Mouse (Mus musculus) gastrocnemius, postnatal 25 days (tissue): Measurements from ENCODE around the gene Zfp189. TPM values are rescaled to one million over a fixed set of nuclear protein-coding genes. Genes with fewer than 3 reads are reported as not detected.

Source experiments
- DNase-seq: peaks from one replicate; pipeline ENCODE4 v3.0.0; 2022
- total RNA-seq, 2 experiments: library from RNA; stranded (reverse); gene quantifications; 1 replicate in 1 of 2; 2 replicates in 1 of 2; pipeline ENCODE4 v1.2.3; 2021

The Zfp189 gene
- total RNA-seq, 2 experiments from 2014 or later: 2.5 to 3.1 TPM

GRCm38 (mm10) chr4:49536671-49537070, 15.7 kb downstream of the Zfp189 start:
- DNase-seq: no peak

- DNase-seq: no peak
Observed at GRCm38 (mm10) chr4:49539665-49540064, 18.7 kb downstream of the Zfp189 start.

DNA sequence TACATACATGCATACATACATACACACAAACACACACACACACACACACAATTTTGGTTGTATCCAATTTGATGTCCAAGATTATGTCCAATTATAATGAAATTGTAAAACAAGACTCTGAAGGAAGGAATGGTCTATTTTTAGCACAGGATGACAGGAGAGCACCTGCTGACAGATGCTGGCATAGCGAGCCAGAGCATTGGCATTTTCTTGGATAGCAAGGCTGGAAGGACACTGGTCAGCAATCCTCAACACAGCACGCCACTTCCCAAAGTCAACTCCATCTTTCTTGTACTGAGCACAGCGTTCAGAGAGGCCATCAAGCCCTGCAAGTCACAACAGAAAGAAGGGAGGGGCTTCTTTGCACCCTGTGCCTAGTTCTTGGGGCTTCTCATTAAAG, 20.0 kb downstream of the Zfp189 start:
- DNase-seq: no peak

DNA sequence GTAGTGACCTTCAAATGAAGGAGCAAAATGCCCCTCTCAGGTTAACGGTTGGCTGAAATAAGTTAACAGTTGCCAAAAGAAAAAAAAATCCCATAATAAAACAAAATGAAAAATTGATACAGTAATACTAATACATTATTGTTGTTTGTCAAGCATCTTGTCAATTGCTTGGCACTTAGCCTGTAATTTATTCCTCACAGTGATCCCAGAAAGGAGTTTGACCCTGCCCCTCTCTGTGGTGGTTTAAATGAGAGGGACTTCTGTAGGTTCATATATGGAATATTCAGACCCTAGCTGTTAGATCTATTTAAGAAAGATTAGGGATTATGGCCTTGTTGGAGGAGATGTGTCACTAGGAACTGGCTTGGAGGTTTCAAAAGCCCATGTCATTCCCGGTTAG, 25.1 kb downstream of the Zfp189 start:
- DNase-seq: no peak

DNA sequence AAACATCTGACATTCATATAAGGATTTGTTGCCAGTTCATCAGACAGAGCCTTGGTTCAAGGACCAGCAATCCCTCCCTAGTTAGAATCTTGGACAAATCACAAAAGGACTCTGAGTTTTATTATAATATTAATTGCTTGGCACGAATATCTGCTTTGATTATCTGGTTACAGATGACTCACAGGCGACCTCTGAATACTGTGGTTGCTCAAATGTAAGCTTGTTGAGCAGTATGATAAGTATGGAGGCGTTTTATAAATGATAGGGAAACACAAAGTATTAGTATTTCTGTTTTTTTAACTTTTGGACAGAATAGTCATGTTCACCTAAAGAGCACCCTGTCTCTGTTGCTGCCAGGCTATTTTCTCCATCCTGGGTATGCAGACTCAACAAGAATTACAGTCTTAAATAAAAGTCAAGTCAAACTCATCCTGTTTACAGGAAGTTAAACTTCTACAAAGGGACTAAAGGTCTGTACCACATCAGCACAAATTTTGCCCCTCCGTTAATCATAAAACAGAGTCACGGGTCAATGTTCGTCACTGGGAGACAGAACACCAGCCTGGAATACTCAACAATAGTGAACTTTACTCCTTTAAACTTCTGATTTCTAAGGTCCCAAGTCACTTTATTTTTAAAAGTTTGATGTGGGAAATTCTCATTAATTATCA, 26.0 kb downstream of the Zfp189 start:
- no peak for DNase-seq

DNA sequence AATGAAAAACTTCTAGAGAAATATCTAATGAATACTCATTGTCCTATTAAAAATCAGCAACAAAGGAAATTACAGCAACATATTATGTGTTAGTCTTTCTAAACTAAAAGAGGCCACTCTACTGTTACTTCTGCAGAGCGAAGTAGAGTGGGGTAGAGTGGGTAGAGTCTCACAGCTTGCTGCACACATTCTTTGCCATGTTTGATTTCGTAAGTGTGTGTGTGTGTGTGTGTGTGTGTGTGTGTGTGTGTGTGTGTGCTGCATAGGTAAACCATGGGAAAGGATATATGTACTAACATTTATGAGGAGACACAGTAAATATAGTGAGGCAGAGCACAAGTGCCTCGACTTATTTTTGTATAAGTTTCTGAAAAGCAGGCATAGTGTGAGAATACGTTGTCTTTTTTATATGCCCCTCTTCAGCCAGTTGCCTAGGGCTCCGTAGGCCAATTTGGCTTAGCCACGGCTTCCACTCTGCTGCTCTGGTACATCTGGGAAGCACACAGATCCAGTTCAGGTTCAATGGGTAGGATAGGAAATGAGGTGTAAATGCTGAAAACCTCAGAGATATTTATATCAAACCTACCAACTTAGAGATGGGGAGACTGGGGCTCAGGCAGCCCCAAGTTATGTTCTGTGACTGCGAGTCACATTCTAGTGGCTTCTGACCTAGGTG, 26.7 kb downstream of the Zfp189 start:
- no peak for DNase-seq

DNA sequence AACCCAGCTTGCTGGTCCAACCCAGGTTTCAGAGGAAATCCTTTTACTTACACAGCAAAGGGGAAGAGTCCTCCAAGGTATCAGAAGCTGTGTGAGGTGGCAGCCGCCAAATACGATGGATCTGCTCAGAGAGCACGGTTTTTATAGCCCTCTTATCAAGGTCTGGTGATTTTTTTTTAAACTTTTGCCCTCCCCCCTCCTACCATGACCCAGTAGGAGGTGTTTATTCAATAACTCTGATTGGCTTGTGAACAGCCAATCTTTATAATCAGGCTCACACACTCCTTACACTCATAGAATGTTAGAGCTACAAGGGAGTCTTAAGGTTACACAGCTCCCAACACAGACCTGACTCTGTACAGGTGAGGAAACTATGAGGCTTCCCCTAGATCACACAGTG, 28.4 kb downstream of the Zfp189 start, which contains the start of gene Aldob:
Gene Aldob (minus strand): TSS at position 164 of the 400 bp plus-strand sequence.
- no peak for DNase-seq

GRCm38 (mm10) chr4:49553380-49553779, 32.4 kb downstream of the Zfp189 start:
- no peak for DNase-seq

- DNase-seq: no peak
Observed at GRCm38 (mm10) chr4:49557375-49557774, 36.4 kb downstream of the Zfp189 start.

GRCm38 (mm10) chr4:49558181-49558580, 37.2 kb downstream of the Zfp189 start:
- DNase-seq: no peak

- peak; percentile 81 for DNase-seq
Observed at GRCm38 (mm10) chr4:49559915-49560772, 39.2 kb downstream of the Zfp189 start.

DNA sequence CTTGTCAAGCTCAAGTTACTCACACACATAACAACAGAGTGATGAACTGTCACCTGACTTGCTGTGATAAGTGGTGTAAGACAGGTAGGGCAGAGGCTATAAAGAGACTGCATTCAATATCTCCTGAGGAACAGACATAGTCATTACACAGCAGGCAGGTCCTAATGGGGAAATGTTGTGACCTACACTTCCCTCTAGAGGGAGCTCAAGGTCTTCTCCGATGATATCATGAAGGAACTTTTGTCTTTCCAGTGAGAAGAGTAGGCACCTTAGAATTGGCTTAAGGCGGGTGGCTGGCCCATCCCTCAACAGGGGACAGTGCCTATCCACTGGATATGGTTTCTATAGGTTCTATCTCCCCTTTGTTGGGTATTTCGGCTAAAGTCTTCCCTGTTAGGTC, 46.6 kb downstream of the Zfp189 start:
- peak; percentile 12 for DNase-seq

- DNase-seq: no peak
Observed at GRCm38 (mm10) chr4:49572194-49572593, 51.2 kb downstream of the Zfp189 start.

Other genes with a start within 250 kb of the Zfp189 start
- not detected for gene Acnat2, start 113.0 kb upstream of the Zfp189 start, total RNA-seq
- gene Acnat1, start 47.3 kb upstream of the Zfp189 start, total RNA-seq: not detected
- under 1 TPM in 1 of 2 experiments, not detected in 1; 0.28 TPM for gene Baat, start 14.6 kb upstream of the Zfp189 start, total RNA-seq
- 10 to 100 TPM; 27.9 to 28.6 TPM for gene Mrpl50, start 83 bp upstream of the Zfp189 start, total RNA-seq
- gene Aldob, start 28.4 kb downstream of the Zfp189 start, total RNA-seq: not detected
- 10 to 100 TPM; 26.7 to 29.2 TPM for gene Tmem246, start 76.7 kb downstream of the Zfp189 start, total RNA-seq
- 10 to 100 TPM; 26.3 to 26.7 TPM for gene Rnf20, start 110.8 kb downstream of the Zfp189 start, total RNA-seq
- not detected for gene Ppp3r2, start 160.8 kb downstream of the Zfp189 start, total RNA-seq